Mouse (Mus musculus) cerebellum, adult 9-10 months (tissue): ENCODE data around the gene Pitpna.
"Not testable (repeated sequence)": the region's sequence is repeated elsewhere in the genome, so short reads cannot be mapped to it uniquely, and the experiment has no call there.

Experiments used
- DNase-seq: peaks from one replicate; pipeline ENCODE4 v3.0.0; 2022

Pitpna gene

GRCm38 (mm10) chr11:75587493-75588284 lies at the start of gene Pitpna:
Gene Pitpna (plus strand): TSS chr11:75588097.
- DNase-seq = peak; percentile 95

GRCm38 (mm10) chr11:75538184-75538969 lies 49.5 kb upstream of the Pitpna start:
- DNase-seq = peak; percentile 68

- no peak for DNase-seq
Observed at GRCm38 (mm10) chr11:75538970-75539299, 49.0 kb upstream of the Pitpna start.

GRCm38 (mm10) chr11:75540209-75540608 lies 47.7 kb upstream of the Pitpna start:
- DNase-seq = peak; percentile 55

- peak; percentile 60 for DNase-seq
Observed at GRCm38 (mm10) chr11:75540710-75541581, 47.0 kb upstream of the Pitpna start.

GRCm38 (mm10) chr11:75544713-75545112 lies 43.2 kb upstream of the Pitpna start:
- peak; percentile 65 for DNase-seq

GRCm38 (mm10) chr11:75546057-75546456 lies 41.8 kb upstream of the Pitpna start:
- DNase-seq = no peak

- peak; percentile 70 for DNase-seq
Observed at GRCm38 (mm10) chr11:75549658-75550111, 38.2 kb upstream of the Pitpna start.

GRCm38 (mm10) chr11:75550200-75550946 lies 37.5 kb upstream of the Pitpna start:
- DNase-seq = peak; percentile 45

- DNase-seq = peak; percentile 53
Observed at GRCm38 (mm10) chr11:75551321-75551720, 36.6 kb upstream of the Pitpna start.

GRCm38 (mm10) chr11:75551961-75552441 lies 35.9 kb upstream of the Pitpna start:
- DNase-seq = peak; percentile 84

GRCm38 (mm10) chr11:75552906-75553482 lies 34.9 kb upstream of the Pitpna start:
- DNase-seq = no peak

GRCm38 (mm10) chr11:75556006-75556405 lies 31.9 kb upstream of the Pitpna start:
- DNase-seq = not testable (repeated sequence)

GRCm38 (mm10) chr11:75557142-75557541 lies 30.8 kb upstream of the Pitpna start:
- no peak for DNase-seq

- peak; percentile 51 for DNase-seq
Observed at GRCm38 (mm10) chr11:75558101-75558500, 29.8 kb upstream of the Pitpna start.

GRCm38 (mm10) chr11:75559870-75560504 lies 27.9 kb upstream of the Pitpna start:
- no peak for DNase-seq

- no peak for DNase-seq
Observed at GRCm38 (mm10) chr11:75560530-75561409, 27.1 kb upstream of the Pitpna start.

GRCm38 (mm10) chr11:75561410-75561791 lies 26.5 kb upstream of the Pitpna start:
- DNase-seq = no peak

GRCm38 (mm10) chr11:75562840-75563239 lies 25.1 kb upstream of the Pitpna start:
- peak; percentile 85 for DNase-seq
